Mouse (Mus musculus) limb, embryonic 11.5 days (tissue): ENCODE measurements around the gene Cluap1. TPM values are rescaled to one million over a fixed set of nuclear protein-coding genes. Genes with fewer than 3 reads are reported as not detected.

ENCODE experiments used
- ATAC-seq: fragments of 200-750 bp; cut with Nextera tagmentation; 2 replicates; pipeline ENCODE4 v1.8.0; 2017; ENCODE audit warnings: low read depth; ENCODE audit not compliant: insufficient number of reproducible peaks, low FRiP score, low TSS enrichment
- DNase-seq: peaks from one replicate; pipeline ENCODE4 v3.0.0-alpha.2; 2015; ENCODE audit warnings: low spot score
- H3K27ac ChIP-seq: fragments of 300-500 bp; sonication (generic); replicated peaks from 2 replicates; pipeline ENCODE4 v1.5.1; 2014; ENCODE audit warnings: low read depth, mild to moderate bottlenecking, low read length
- H3K27me3 ChIP-seq: fragments of 300-500 bp; sonication (generic); 2 replicates; pipeline ENCODE4 v1.6.1; 2014; ENCODE audit warnings: mild to moderate bottlenecking, low read length, mixed read lengths; ENCODE audit not compliant: control insufficient read depth, insufficient read depth
- H3K36me3 ChIP-seq: fragments of 300-500 bp; sonication (generic); 2 replicates; pipeline ENCODE4 v1.6.1; 2014; ENCODE audit warnings: mild to moderate bottlenecking, low read length, moderate library complexity, mixed read lengths; ENCODE audit not compliant: control insufficient read depth, insufficient read depth
- H3K4me1 ChIP-seq: fragments of 300-500 bp; sonication (generic); 2 replicates; pipeline ENCODE4 v1.6.1; 2014; ENCODE audit warnings: low read length, mixed read lengths; ENCODE audit not compliant: control insufficient read depth, insufficient read depth
- H3K4me2 ChIP-seq: fragments of 300-500 bp; sonication (generic); 2 replicates; pipeline ENCODE4 v1.6.1; 2014; ENCODE audit warnings: low read depth, mild to moderate bottlenecking, moderate library complexity; ENCODE audit not compliant: severe bottlenecking
- H3K4me3 ChIP-seq: fragments of 300-500 bp; sonication (generic); 2 replicates; pipeline ENCODE4 v1.5.1; 2014; ENCODE audit warnings: low read depth, low read length
- H3K9ac ChIP-seq: fragments of 300-500 bp; sonication (generic); 2 replicates; pipeline ENCODE4 v1.6.1; 2014; ENCODE audit warnings: mild to moderate bottlenecking, low read length
- H3K9me3 ChIP-seq: fragments of 300-500 bp; sonication (generic); 2 replicates; pipeline ENCODE4 v1.6.1; 2016; ENCODE audit warnings: low read length; ENCODE audit not compliant: control insufficient read depth
- WGBS: fragments of 180-500 bp; shearing (Covaris S2); extraction: QIAGEN DNeasy Blood & Tissue Kit; methylation state at CpG from one replicate; pipeline ENCODE4 v1.1.7; 2014; 5-methylcytosine and 5-hydroxymethylcytosine counted together
- polyA plus RNA-seq: library from polyadenylated mRNA; unstranded; fragments of >200 nt; fragmentation: Nextera tagmentation; extraction: Ambion mirVana; gene quantifications from 2 replicates; pipeline ENCODE4 v1.2.1, GENCODE M21; 2014

The Cluap1 gene
- polyA plus RNA-seq, 1 experiment from 2014 or later, result 24.8 TPM

GRCm38 (mm10) chr16:3891621-3892295 lies 16.8 kb upstream of the Cluap1 start:
- ATAC-seq (no peak), DNase-seq (no peak)
- no peak overlapping the region for H3K4me2 ChIP-seq
- no peak overlapping the region for H3K27ac ChIP-seq
- H3K36me3 ChIP-seq, result no peaks in the 10 kb centered on the region
- H3K9me3 ChIP-seq, result no peaks in the 10 kb centered on the region
- H3K27me3 ChIP-seq, result no peaks in the 10 kb centered on the region
- no peaks in the 10 kb centered on the region for H3K4me1 ChIP-seq
- 94% methylated on average over 14 of the region's 14 CpGs for WGBS
- H3K9ac ChIP-seq, result no peak overlapping the region
- no peak overlapping the region for H3K4me3 ChIP-seq

GRCm38 (mm10) chr16:3893739-3894138 lies 14.9 kb upstream of the Cluap1 start:
- H3K9ac ChIP-seq, result no peak overlapping the region
- H3K36me3 ChIP-seq, result no peaks in the 10 kb centered on the region; the same call in 1 of the 2 replicates
- H3K4me2 ChIP-seq, result no peak overlapping the region
- no peaks in the 10 kb centered on the region for H3K4me1 ChIP-seq
- no peak overlapping the region for H3K27ac ChIP-seq
- DNase-seq, result no peak
- WGBS, result 62% methylated on average over 3 of the region's 3 CpGs
- H3K27me3 ChIP-seq, result no peaks in the 10 kb centered on the region
- ATAC-seq, result no peak
- no peak overlapping the region for H3K4me3 ChIP-seq
- H3K9me3 ChIP-seq, result no peaks in the 10 kb centered on the region

- Histone ChIP-seq H3K27ac (no peak overlapping the region), H3K36me3 (peaks cover 2% of the 10 kb centered on the region; the same call in 1 of the 2 replicates), H3K9me3 (no peaks in the 10 kb centered on the region), H3K4me1 (no peaks in the 10 kb centered on the region), H3K9ac (no peak overlapping the region), H3K4me2 (no peak overlapping the region), H3K27me3 (no peaks in the 10 kb centered on the region), H3K4me3 (no peak overlapping the region)
- DNase-seq (no peak), ATAC-seq (no peak)
- 81% methylated on average over 9 of the region's 9 CpGs for WGBS
These were observed 13.3 kb upstream of the Cluap1 start for GRCm38 (mm10) chr16:3895173-3895792.

GRCm38 (mm10) chr16:3896046-3896445 lies 12.6 kb upstream of the Cluap1 start:
- WGBS, result 82% methylated on average over 6 of the region's 6 CpGs
- H3K9ac ChIP-seq, result no peak overlapping the region
- H3K4me2 ChIP-seq, result no peak overlapping the region
- H3K27me3 ChIP-seq, result no peaks in the 10 kb centered on the region
- H3K9me3 ChIP-seq, result no peaks in the 10 kb centered on the region
- H3K27ac ChIP-seq, result no peak overlapping the region
- no peak for ATAC-seq
- peaks cover 2% of the 10 kb centered on the region; the same call in 1 of the 2 replicates for H3K36me3 ChIP-seq
- no peak for DNase-seq
- no peak overlapping the region for H3K4me3 ChIP-seq
- H3K4me1 ChIP-seq, result no peaks in the 10 kb centered on the region

- Histone ChIP-seq H3K4me3 (no peak overlapping the region), H3K27me3 (no peaks in the 10 kb centered on the region), H3K4me2 (no peak overlapping the region), H3K9ac (no peak overlapping the region), H3K36me3 (peaks cover 4% of the 10 kb centered on the region; the same call in 1 of the 2 replicates), H3K4me1 (no peaks in the 10 kb centered on the region), H3K9me3 (no peaks in the 10 kb centered on the region), H3K27ac (no peak overlapping the region)
- DNase-seq, result no peak
- WGBS, result 94% methylated on average over 1 of the region's 1 CpGs
- no peak for ATAC-seq
These were observed 12.0 kb upstream of the Cluap1 start for GRCm38 (mm10) chr16:3896553-3896952.

- H3K27me3 ChIP-seq, result no peaks in the 10 kb centered on the region
- DNase-seq (no peak), ATAC-seq (no peak)
- H3K9me3 ChIP-seq, result no peaks in the 10 kb centered on the region
- H3K4me3 ChIP-seq, result no peak overlapping the region
- no peak overlapping the region for H3K27ac ChIP-seq
- H3K4me1 ChIP-seq, result 0 out of 2 replicates have a peak, but pooled peaks cover 2% of the 10 kb centered on the region
- WGBS, result 85% methylated on average over 2 of the region's 2 CpGs
- H3K36me3 ChIP-seq, result peaks cover 3% of the 10 kb centered on the region
- no peak overlapping the region for H3K4me2 ChIP-seq
- H3K9ac ChIP-seq, result no peak overlapping the region
These were observed 1.1 kb upstream of the Cluap1 start for GRCm38 (mm10) chr16:3907471-3907870.

- WGBS, result 13% methylated on average over 20 of the region's 20 CpGs
- ATAC-seq (no peak; the same call in 1 of the 2 replicates), DNase-seq (no peak)
- Histone ChIP-seq H3K27me3 (no peaks in the 10 kb centered on the region), H3K4me3 (peak overlapping the region; percentile 62), H3K9ac (peak overlapping the region; percentile 72), H3K36me3 (peaks cover 8% of the 10 kb centered on the region; the same call in 1 of the 2 replicates), H3K27ac (no peak overlapping the region), H3K4me2 (peak overlapping the region; percentile 77), H3K9me3 (no peaks in the 10 kb centered on the region), H3K4me1 (0 out of 2 replicates have a peak, but pooled peaks cover 2% of the 10 kb centered on the region)
These were observed 517 bp downstream of the Cluap1 start for GRCm38 (mm10) chr16:3909118-3909517.

GRCm38 (mm10) chr16:3920756-3921155 lies 12.2 kb downstream of the Cluap1 start:
- WGBS, result 87% methylated on average over 2 of the region's 2 CpGs
- no peaks in the 10 kb centered on the region for H3K4me1 ChIP-seq
- peaks cover 6% of the 10 kb centered on the region for H3K36me3 ChIP-seq
- no peaks in the 10 kb centered on the region for H3K27me3 ChIP-seq
- H3K9ac ChIP-seq, result no peak overlapping the region
- DNase-seq, result no peak
- H3K4me2 ChIP-seq, result no peak overlapping the region
- no peak overlapping the region for H3K4me3 ChIP-seq
- no peak for ATAC-seq
- H3K27ac ChIP-seq, result no peak overlapping the region
- no peaks in the 10 kb centered on the region for H3K9me3 ChIP-seq
